Mouse (Mus musculus) cortical plate, adult 2 months (tissue): ENCODE results near the gene Arpin.

Experiments
- CTCF ChIP-seq: fragments of 200-500 bp; IDR thresholded peaks from 2 replicates; pipeline ENCODE4 v1.5.1; 2011; ENCODE audit warnings: mild to moderate bottlenecking, control low read depth, low read length; ENCODE audit not compliant: insufficient read depth; ENCODE audit errors: extremely low read depth
- POLR2A ChIP-seq: fragments of 200-500 bp; IDR thresholded peaks from 2 replicates; pipeline ENCODE4 v1.6.1; 2011; ENCODE audit warnings: mild to moderate bottlenecking, low read length, control low read depth; ENCODE audit not compliant: insufficient read depth; ENCODE audit errors: extremely low read depth

DNA sequence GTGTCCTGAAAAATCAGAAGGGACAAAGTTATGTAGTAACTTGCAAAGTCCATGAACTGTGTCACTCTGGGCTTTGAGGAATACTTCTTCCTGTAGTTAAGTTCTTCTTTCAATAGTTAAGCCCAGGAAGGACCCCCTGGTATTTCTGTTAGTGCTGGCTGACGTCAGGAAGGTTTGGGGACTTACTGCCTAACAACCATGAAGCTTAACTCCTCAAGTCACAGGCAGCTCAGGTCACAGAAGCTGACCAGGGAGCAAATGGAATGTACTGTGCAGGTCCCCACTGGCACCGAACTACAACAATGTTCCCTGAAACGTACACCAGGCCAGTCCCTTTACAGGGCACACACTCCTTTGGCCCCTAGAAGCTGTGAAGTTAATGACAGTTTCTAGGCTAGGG, 39.9 kb downstream of the Arpin start:
- TF ChIP-seq CTCF (no peak), POLR2A (no peak)
